Mouse (Mus musculus) megakaryocyte, embryonic 14.5 days (primary cell): Measurements from ENCODE around the gene Smurf1.

Source experiments
- FLI1 ChIP-seq: IDR thresholded peaks from 2 replicates; pipeline ENCODE4 v1.6.1; 2012; ENCODE audit warnings: low read length, inconsistent platforms, mixed read lengths
- GATA1 ChIP-seq: IDR thresholded peaks from 3 replicates; pipeline ENCODE4 v1.6.1; 2012; ENCODE audit warnings: mixed read lengths, low read length, inconsistent platforms, borderline replicate concordance

GRCm38 (mm10) chr5:144944932-144945331 is 20.7 kb downstream of the Smurf1 start:
- no peak for TF ChIP-seq GATA1
- no peak for TF ChIP-seq FLI1
